Mouse (Mus musculus) intestine, postnatal 0 days (tissue): ENCODE measurements around the gene Chst11. TPM values are rescaled to one million over a fixed set of nuclear protein-coding genes. Genes with fewer than 3 reads are reported as not detected.

Source experiments
- ATAC-seq: fragments of 200-750 bp; cut with Nextera tagmentation; 2 replicates; pipeline ENCODE4 v1.8.0; 2017; ENCODE audit warnings: mild to moderate bottlenecking, moderate TSS enrichment, moderate library complexity
- H3K27ac ChIP-seq: fragments of 300-500 bp; sonication (generic); 2 replicates; pipeline ENCODE4 v1.5.1; 2014; ENCODE audit warnings: mild to moderate bottlenecking, low read depth, low read length, moderate library complexity
- H3K27me3 ChIP-seq: fragments of 300-500 bp; sonication (generic); replicated peaks from 2 replicates; pipeline ENCODE4 v1.6.1; 2014; ENCODE audit warnings: low read length, mixed read lengths; ENCODE audit not compliant: control insufficient read depth, insufficient read depth
- H3K36me3 ChIP-seq: fragments of 300-500 bp; sonication (generic); 2 replicates; pipeline ENCODE4 v1.6.1; 2014; ENCODE audit warnings: mild to moderate bottlenecking, moderate library complexity; ENCODE audit not compliant: control insufficient read depth, insufficient read depth
- H3K4me1 ChIP-seq: fragments of 300-500 bp; sonication (generic); replicated peaks from 2 replicates; pipeline ENCODE4 v1.6.1; 2014; ENCODE audit warnings: antibody characterized with exemption, low read length, mixed read lengths; ENCODE audit not compliant: control insufficient read depth, insufficient read depth
- H3K4me2 ChIP-seq: fragments of 300-500 bp; sonication (generic); replicated peaks from 2 replicates; pipeline ENCODE4 v1.6.1; 2014; ENCODE audit warnings: low read depth, mild to moderate bottlenecking, moderate library complexity
- H3K4me3 ChIP-seq: fragments of 300-500 bp; sonication (generic); 2 replicates; pipeline ENCODE4 v1.5.1; 2014; ENCODE audit warnings: low read depth, low read length
- H3K9ac ChIP-seq: fragments of 300-500 bp; sonication (generic); 2 replicates; pipeline ENCODE4 v1.6.1; 2014; ENCODE audit warnings: mild to moderate bottlenecking, low read depth, low read length
- H3K9me3 ChIP-seq: fragments of 300-500 bp; sonication (generic); 2 replicates; pipeline ENCODE4 v1.6.1; 2016; ENCODE audit warnings: mixed run types; ENCODE audit not compliant: control insufficient read depth
- CTCF ChIP-seq: sonication (generic); IDR thresholded peaks from 2 replicates; pipeline ENCODE4 v1.5.1; 2016; ENCODE audit warnings: low read depth, mild to moderate bottlenecking, control low read depth, antibody characterized with exemption, moderate library complexity
- WGBS: fragments of 180-500 bp; shearing (Covaris S2); extraction: QIAGEN DNeasy Blood & Tissue Kit; methylation state at CpG from one replicate; pipeline ENCODE4 v1.1.7; 2014; 5-methylcytosine and 5-hydroxymethylcytosine counted together
- polyA plus RNA-seq: library from polyadenylated mRNA; unstranded; fragments of >200 nt; fragmentation: Nextera tagmentation; extraction: Ambion mirVana; gene quantifications from 2 replicates; pipeline ENCODE4 v1.2.1, GENCODE M21; 2015

Chst11 gene
- polyA plus RNA-seq, 1 experiment from 2014 or later: 0.50 TPM

DNA sequence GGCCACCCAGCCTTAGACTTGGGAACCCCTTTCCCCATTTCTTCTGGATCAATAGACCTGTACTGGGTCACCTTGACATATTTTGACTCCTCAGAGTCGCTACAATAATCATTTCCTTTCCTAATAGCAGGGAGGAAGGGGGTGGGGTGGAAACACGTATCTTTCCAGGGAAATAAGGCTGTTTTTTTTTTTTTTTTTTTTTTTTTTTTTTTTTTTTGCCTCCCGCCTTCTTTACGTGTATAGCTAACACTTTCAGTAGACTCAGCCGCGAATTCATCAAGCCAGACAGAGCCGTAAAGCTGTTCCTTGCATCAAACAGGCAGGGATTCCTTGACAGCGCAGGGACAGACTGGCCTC lies 1.7 kb downstream of the Chst11 start:
- H3K36me3 ChIP-seq: no peaks in the 10 kb centered on the region
- TF ChIP-seq CTCF: no peak
- H3K4me2 ChIP-seq: peak overlapping the region; percentile 94
- H3K9ac ChIP-seq: no peak overlapping the region
- peak overlapping the region; percentile 69; the same call in 1 of the 2 replicates for H3K4me3 ChIP-seq
- WGBS: 27% methylated on average over 8 of the region's 8 CpGs
- ATAC-seq: no peak
- H3K27me3 ChIP-seq: peaks cover 22% of the 10 kb centered on the region
- H3K9me3 ChIP-seq: no peaks in the 10 kb centered on the region
- no peak overlapping the region for H3K27ac ChIP-seq
- H3K4me1 ChIP-seq: 0 out of 2 replicates have a peak, but pooled peaks cover 2% of the 10 kb centered on the region

DNA sequence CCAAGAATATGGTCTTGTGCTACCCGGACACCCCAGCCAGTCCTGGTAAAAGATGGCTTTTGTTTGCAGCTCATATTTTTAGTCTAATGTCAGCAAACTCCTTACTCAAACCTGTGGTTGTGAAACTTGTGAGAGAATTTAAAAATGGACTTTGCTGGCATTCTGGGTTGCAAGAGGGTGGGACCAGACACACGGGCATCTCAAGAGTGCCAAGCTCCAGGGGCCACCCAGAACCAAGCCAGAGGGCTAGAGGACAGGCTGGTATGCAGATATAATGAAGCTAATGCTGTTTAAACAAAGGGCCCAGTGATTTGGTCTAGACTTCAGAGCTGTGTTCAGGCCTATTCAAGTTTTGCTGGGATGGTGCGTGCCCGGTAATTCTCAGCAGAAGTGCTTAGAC lies 2.1 kb downstream of the Chst11 start:
- no peak for TF ChIP-seq CTCF
- Histone ChIP-seq H3K4me3 (peak overlapping the region; percentile 69; the same call in 1 of the 2 replicates), H3K4me1 (0 out of 2 replicates have a peak, but pooled peaks cover 2% of the 10 kb centered on the region), H3K4me2 (peak overlapping the region; percentile 94; the same call in 1 of the 2 replicates), H3K9me3 (no peaks in the 10 kb centered on the region), H3K27me3 (peaks cover 22% of the 10 kb centered on the region), H3K36me3 (no peaks in the 10 kb centered on the region), H3K27ac (no peak overlapping the region), H3K9ac (no peak overlapping the region)
- ATAC-seq: no peak
- WGBS: 53% methylated on average over 4 of the region's 4 CpGs

DNA sequence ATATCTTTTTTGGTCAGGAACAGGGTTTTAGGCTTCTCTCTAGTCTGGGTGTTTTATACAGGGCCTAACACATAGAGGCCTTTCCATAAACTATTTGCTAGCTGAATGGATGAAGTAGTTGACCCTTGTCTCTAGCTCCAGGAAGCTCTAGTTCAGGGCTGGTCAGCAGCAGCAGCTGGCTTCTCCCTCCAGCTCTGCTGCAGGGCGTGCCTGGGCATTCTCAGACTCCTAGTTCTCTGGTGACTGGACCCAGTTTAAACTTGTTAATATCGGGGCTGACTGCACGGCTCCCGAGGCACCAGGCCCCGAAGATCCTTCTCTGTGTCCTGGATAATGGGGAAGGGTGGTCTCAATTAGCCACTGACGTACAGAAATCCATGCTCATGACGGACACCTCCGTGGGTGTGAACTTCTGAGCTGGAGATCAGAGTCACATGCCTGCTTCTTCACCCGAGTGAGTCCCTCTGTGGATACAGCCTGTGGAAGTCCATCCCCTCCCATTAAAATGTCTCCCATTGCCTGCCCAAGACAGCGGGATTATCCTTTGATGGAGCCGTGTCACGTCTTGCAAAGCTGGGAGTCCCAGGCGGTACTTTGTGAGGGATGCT lies 4.2 kb downstream of the Chst11 start:
- 74% methylated on average over 13 of the region's 13 CpGs for WGBS
- Histone ChIP-seq H3K4me2 (no peak overlapping the region), H3K9me3 (no peaks in the 10 kb centered on the region), H3K4me1 (0 out of 2 replicates have a peak, but pooled peaks cover 2% of the 10 kb centered on the region), H3K27ac (no peak overlapping the region), H3K27me3 (peaks cover 11% of the 10 kb centered on the region), H3K36me3 (no peaks in the 10 kb centered on the region), H3K9ac (no peak overlapping the region), H3K4me3 (no peak overlapping the region)
- no peak for TF ChIP-seq CTCF
- no peak for ATAC-seq

DNA sequence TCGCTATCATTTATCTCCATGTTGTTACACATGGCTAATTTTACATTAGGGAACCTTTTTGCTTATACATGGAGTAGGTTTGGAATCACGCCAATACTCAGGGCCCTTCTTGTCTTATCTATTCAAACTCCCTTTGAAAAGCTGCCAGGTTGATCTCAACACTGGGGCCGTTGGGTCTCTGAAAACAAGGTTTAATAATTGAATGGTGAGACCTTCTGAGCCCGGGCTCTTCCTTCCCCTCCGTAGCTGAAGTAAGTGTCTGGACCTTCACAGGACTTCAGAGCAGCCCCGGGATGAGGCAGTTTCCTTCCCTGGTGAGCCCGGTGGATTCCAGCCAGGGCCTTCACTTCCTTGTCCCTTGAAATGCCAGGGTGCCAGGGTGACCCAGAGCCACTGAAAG lies 5.6 kb downstream of the Chst11 start:
- H3K4me1 ChIP-seq: no peaks in the 10 kb centered on the region
- peaks cover under 1% of the 10 kb centered on the region; the same call in 1 of the 2 replicates for H3K27me3 ChIP-seq
- no peak overlapping the region for H3K4me3 ChIP-seq
- WGBS: 27% methylated on average over 7 of the region's 7 CpGs
- H3K9ac ChIP-seq: no peak overlapping the region
- no peak for TF ChIP-seq CTCF
- H3K36me3 ChIP-seq: no peaks in the 10 kb centered on the region
- H3K4me2 ChIP-seq: no peak overlapping the region
- H3K27ac ChIP-seq: no peak overlapping the region
- no peaks in the 10 kb centered on the region for H3K9me3 ChIP-seq
- ATAC-seq: no peak

DNA sequence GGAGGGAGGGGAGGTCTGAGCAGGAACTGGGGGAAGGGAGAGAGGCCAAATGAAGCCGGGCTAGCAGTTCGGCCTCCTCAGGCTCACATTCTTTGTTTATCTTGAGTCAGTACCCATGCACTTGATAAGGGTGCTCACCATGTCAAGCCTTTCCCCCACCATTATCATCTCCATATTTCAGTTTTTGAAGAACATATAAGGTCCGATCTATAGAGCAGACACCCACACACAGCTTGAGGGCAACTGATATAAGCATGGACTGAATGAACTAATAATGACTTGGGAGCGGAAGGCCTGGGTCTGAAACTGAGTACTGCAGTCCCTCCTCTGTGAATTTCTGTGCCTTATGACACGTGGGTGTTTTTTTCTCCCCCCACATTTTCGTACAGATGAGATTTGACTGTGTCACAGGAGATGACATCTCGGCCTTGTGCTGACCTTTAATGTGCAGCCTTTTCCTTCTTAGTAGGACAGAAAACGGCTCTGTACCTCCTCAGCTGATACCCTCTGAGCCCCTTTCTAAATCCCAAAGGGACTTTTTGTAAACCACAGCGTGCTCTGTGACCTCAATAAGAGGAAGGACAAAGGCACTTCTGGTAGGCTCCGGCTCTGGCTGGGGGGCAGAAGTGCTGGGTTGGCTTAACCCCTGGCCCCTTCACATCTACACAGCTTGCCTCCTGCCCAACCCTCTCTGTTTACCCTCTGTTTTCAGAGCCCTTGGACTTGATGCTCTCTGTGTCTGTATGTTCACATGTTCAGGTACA lies 6.6 kb downstream of the Chst11 start:
- Histone ChIP-seq H3K4me1 (no peaks in the 10 kb centered on the region), H3K9ac (no peak overlapping the region), H3K9me3 (no peaks in the 10 kb centered on the region), H3K27ac (no peak overlapping the region), H3K27me3 (no peaks in the 10 kb centered on the region), H3K36me3 (no peaks in the 10 kb centered on the region), H3K4me3 (no peak overlapping the region), H3K4me2 (no peak overlapping the region)
- ATAC-seq: no peak
- WGBS: 76% methylated on average over 10 of the region's 10 CpGs
- TF ChIP-seq CTCF: no peak

DNA sequence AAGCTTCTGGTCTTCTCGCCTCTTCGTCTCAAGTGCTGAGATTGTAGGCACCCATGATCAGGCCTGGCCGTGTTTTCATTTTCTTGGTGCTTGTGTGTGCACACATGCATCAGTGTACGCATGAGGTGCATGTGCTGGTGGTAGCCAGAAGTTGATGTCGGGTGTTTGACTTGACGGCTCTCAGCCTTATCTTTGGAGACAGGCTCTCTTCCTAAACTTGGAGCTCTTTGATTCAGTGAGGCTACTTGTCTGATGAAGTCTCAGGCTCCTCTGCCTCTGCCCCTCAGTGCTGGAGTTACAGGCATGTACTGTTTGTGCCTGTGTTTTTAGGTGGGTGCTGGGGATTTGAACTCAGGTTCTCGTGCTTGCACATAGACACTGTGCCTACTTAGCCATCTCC lies 9.0 kb downstream of the Chst11 start:
- Histone ChIP-seq H3K27me3 (no peaks in the 10 kb centered on the region), H3K4me1 (no peaks in the 10 kb centered on the region), H3K27ac (no peak overlapping the region), H3K4me3 (no peak overlapping the region), H3K4me2 (no peak overlapping the region), H3K9me3 (no peaks in the 10 kb centered on the region), H3K36me3 (no peaks in the 10 kb centered on the region), H3K9ac (no peak overlapping the region)
- WGBS: 96% methylated on average over 7 of the region's 7 CpGs
- no peak for TF ChIP-seq CTCF
- no peak for ATAC-seq
